Mouse (Mus musculus): ENCODE measurements at regions not wholly inside any gene's neighbourhood (a gene's known extent, or its start where the extent isn't known, plus 50 kb on each side); places are given as distances from the start of the nearest gene placed in this dataset.

GRCm38 (mm10) chr6:147686927-147687326 lies 211.3 kb downstream of the Ccdc91 start:
- no peak for DNase-seq (ENCODE audit: low read depth, low spot score)

- no peak for DNase-seq (ENCODE audit: low read depth, low spot score)
Measured at GRCm38 (mm10) chr6:147698255-147698654, 222.6 kb downstream of the Ccdc91 start.

GRCm38 (mm10) chr6:147699449-147699848 lies 223.8 kb downstream of the Ccdc91 start:
- no peak for DNase-seq (ENCODE audit: low read depth, low spot score)

GRCm38 (mm10) chr6:147700629-147701028 lies 225.0 kb downstream of the Ccdc91 start:
- no peak for DNase-seq (ENCODE audit: low read depth, low spot score)

GRCm38 (mm10) chr6:147701956-147702355 lies 226.3 kb downstream of the Ccdc91 start:
- no peak for DNase-seq (ENCODE audit: low read depth, low spot score)

DNA sequence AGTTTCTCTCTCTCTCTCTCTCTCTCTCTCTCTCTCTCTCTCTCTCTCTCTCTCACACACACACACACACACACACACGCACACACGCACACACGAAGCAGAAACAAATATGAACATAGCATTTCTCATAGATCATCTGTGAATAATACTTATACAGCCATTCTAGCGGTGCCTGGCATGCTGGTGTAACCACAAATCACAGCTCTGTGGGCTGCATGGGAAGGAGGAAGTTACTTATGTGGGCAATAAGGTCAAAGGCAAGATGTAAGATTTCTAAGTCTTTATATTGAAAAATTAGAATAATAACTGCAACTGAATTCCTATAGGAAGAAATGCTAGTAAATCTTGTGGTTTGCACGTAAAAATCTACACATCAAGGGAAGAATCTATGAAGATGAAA lies 228.7 kb downstream of the Ccdc91 start:
- no peak for DNase-seq (ENCODE audit: low read depth, low spot score)

- DNase-seq (ENCODE audit: low read depth, low spot score) = no peak
Measured at GRCm38 (mm10) chr6:147705936-147706335, 230.3 kb downstream of the Ccdc91 start.

DNA sequence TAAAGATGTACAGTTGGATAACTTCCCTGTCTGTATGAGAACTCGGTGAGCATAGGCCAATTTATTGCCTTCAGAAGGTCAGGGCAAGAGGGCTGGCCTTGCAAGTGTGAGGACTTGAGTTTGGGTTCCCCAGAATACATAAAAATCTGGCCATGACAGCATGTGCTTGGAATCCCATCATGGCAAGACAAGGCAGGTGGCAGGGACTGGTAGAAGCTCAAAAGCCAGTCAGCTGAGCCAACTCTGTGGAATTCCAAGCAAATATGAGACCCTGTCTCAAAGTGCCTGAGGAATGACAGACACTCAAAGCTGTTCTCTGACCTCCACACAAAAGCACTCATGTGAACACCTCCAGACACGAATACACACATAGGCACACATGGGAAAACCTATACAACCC lies 231.1 kb downstream of the Ccdc91 start:
- DNase-seq (ENCODE audit: low read depth, low spot score) = no peak

- no peak for DNase-seq (ENCODE audit: low read depth, low spot score)
Measured at GRCm38 (mm10) chr6:147718052-147718712, 242.6 kb downstream of the Ccdc91 start.

- DNase-seq (ENCODE audit: low read depth, low spot score) = no peak
Measured at GRCm38 (mm10) chr6:147718713-147719490, 243.3 kb downstream of the Ccdc91 start.

GRCm38 (mm10) chr6:147719539-147719938 lies 243.9 kb downstream of the Ccdc91 start:
- DNase-seq (ENCODE audit: low read depth, low spot score) = no peak

DNA sequence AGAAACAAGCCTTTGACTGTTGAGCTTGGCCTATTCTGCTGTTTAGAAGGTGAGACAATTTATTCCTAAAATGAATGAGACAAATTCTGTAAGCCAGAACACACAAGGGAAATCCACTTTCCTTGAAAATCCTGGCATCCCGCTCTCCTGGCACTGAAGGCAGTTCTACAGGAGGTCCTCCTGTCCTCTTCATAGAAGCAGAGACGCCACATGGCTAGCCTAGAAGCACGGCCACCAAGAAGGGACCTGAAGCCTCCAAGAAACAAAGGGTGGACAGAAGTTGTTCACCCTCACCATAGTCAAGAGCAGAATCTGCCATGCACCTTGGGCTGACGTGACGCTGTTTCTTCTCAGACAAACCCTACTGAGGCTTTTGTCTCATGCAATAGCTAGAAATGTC lies 247.7 kb downstream of the Ccdc91 start:
- no peak for DNase-seq (ENCODE audit: low read depth, low spot score)

DNA sequence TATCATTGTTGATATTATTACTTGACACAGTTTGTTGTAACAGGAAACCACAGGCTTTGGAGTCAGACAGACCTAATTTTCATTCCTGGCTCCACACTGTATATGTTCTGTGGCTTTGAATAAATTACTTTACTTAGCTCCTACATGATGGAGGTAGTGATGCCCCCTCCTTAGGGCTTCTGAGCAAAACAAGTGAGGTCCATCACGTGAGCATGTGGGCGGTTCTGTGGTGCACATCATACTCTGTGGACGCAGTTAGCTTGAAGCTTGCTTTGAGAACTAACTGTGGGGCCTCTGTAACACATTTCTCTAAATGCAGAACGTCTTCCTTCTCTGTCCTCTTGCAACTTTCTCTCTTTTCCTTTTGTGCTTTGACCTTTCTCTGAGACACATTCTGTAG lies 251.4 kb downstream of the Ccdc91 start:
- no peak for DNase-seq (ENCODE audit: low read depth, low spot score)

GRCm38 (mm10) chr6:147727644-147728533 lies 252.3 kb downstream of the Ccdc91 start:
- DNase-seq (ENCODE audit: low read depth, low spot score) = no peak

DNA sequence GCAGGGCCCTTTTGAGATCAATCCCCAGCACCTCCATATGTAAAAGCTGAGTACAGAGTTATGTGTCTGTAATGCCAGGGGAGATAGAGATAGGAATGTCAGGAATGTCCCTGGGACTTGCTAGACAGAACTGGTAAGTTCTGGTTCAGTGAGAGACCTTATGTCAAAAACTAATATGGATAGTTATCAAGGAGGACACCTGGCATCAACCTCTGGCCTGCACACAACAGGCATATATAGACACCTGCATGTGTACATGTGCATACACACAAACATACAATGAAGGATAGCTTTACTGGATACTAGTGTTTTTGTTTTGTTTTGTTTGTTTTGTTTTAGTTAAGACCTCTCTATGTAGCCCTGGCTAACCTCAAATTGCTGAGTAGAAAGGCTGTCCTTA lies 254.1 kb downstream of the Ccdc91 start:
- no peak for DNase-seq (ENCODE audit: low read depth, low spot score)

GRCm38 (mm10) chr6:147738621-147739325 lies 263.1 kb downstream of the Ccdc91 start:
- DNase-seq (ENCODE audit: low read depth, low spot score) = no peak

DNA sequence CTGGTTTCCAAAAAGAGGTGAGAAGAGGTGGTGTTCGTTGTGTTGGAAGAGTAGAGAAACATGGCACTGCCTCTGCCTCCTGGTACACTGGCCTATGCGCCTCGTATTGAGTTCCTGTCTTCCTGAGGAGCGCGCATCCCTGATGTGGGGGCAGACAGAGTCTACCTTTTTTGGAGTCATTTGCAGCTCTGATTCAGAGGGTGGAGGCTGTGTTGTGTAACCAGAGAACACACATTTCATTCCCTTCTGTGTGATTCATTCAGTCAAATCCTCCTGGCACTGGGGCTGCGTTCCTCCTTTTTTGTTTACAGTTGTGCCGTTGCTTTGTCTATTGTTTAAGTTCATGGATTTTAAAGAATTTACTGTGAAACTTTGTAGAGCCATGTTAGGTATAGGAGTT lies 265.8 kb downstream of the Ccdc91 start:
- no peak for DNase-seq (ENCODE audit: low read depth, low spot score)

GRCm38 (mm10) chr6:147744081-147744480 lies 268.5 kb downstream of the Ccdc91 start:
- DNase-seq (ENCODE audit: low read depth, low spot score) = no peak

DNA sequence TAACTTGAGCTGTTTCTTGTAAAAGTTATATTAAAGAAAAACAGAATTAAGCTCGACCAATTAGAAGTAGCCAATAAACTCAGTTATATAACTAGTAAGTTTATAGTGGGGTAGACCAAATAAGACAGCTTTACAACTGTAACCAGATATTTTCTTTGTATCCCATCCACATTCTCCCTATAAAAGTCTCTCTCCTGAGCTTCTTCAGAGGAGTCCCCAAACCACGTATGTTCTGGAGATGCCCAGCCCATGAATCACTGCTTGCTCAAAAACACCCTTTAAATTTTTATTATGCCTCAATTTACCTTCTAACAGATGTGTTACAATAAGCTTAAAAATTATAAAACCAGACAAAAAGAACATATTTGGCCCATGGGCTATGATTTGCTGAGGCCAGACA lies 270.1 kb downstream of the Ccdc91 start:
- no peak for DNase-seq (ENCODE audit: low read depth, low spot score)

DNA sequence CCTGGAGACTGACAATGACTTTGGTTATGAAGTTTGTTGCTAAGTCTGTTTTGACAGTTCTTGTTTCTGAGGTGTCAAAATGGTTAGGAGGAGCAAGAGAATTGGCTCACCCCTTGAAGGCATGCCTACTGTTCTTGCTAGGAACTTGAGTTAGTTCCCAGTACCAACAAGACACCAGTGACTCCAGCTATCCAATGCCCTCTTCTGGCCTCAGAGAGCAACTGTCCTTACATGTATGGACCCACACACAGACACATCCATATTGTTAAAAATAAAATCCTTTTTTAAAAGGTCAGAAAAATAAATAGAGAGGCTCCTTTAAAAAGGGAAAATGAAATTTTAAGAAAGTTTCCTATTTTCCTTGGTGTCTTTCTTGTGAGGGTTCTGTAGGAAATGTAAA lies 272.3 kb downstream of the Ccdc91 start:
- DNase-seq (ENCODE audit: low read depth, low spot score) = no peak

GRCm38 (mm10) chr6:147752301-147752700 lies 276.7 kb downstream of the Ccdc91 start:
- no peak for DNase-seq (ENCODE audit: low read depth, low spot score)

DNA sequence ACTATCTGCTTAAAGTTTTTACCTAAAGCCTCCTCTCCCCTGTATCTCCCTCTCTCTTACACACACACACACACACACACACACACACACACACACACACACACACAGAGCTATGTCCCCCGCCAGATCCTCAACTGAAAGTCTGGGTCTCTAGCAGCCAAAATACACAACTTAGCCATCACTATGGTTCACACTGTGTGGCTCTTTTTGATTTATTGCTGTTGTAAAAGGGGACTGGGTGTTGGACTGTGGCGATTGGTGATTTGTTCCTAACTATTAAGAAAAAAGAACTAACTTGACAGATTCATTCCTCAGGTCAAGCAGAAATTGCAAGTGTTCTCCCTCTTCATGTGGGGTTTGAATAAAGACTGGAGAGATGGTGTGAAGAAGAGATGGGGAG lies 278.2 kb downstream of the Ccdc91 start:
- no peak for DNase-seq (ENCODE audit: low read depth, low spot score)

Measured in forelimb bud, embryonic 11.5 days (tissue).